Mouse (Mus musculus): ENCODE measurements around the gene Ldb3.

DNA sequence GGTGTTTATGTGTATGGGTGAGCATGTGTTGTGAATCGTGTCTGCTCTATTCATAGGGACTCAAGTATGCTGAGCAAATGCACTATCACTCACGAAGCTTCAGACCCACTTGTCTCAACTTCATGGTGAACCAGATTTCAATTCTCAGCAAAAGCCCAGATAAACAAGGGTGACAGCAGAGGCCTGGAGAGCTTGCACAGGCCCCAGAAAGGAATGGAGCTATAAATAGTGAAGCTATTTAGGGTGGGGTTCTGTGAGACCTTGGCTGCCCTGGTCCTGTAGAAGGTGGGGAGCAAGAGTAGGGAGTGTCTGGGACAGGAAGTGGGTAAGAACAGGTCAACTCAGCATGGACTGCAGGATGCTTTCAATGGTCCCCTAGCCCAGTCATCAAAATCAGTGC, 43.9 kb downstream of the Ldb3 start:
- no peak for TF ChIP-seq POLR2A (IDR thresholded peaks at IDR 0.05; ENCODE audit: low read depth, low read length)
- no peak for TF ChIP-seq CTCF (IDR thresholded peaks at IDR 0.05; ENCODE audit: borderline replicate concordance, insufficient read depth, low read length)

All from embryonic fibroblast, embryonic 13.5 days (primary cell).